Mouse (Mus musculus): ENCODE data around the gene Vps8.

- no peak for TF ChIP-seq EP300 (optimal IDR thresholded peaks at IDR 0.05)
- TF ChIP-seq CTCF (IDR thresholded peaks at IDR 0.05; ENCODE audit: low read depth), result no peak
These were observed 220.7 kb downstream of the Vps8 start for GRCm38 (mm10) chr16:21643621-21644041.

All from stomach, postnatal 0 days (tissue).